Mouse (Mus musculus) cerebellum, adult 8-10 months (tissue): Measurements from ENCODE around the gene Snd1.
A peak's percentile ranks its signal among the peaks of the same experiment; 100 is the strongest.

Source experiments
- DNase-seq: peaks from one replicate; pipeline ENCODE4 v3.0.0; 2022

Snd1 gene

GRCm38 (mm10) chr6:28819509-28820358 is 344.8 kb downstream of the Snd1 start:
- DNase-seq = peak; percentile 17

GRCm38 (mm10) chr6:28822296-28822695 is 347.4 kb downstream of the Snd1 start:
- DNase-seq = no peak

GRCm38 (mm10) chr6:28823375-28823774 is 348.4 kb downstream of the Snd1 start:
- DNase-seq = no peak

GRCm38 (mm10) chr6:28823802-28824201 is 348.9 kb downstream of the Snd1 start:
- peak; percentile 16 for DNase-seq

GRCm38 (mm10) chr6:28825894-28826293 is 351.0 kb downstream of the Snd1 start:
- DNase-seq = peak; percentile 10

- peak; percentile 26 for DNase-seq
These were observed 351.9 kb downstream of the Snd1 start for GRCm38 (mm10) chr6:28826689-28827389.

- DNase-seq = no peak
These were observed 352.6 kb downstream of the Snd1 start for GRCm38 (mm10) chr6:28827565-28827964.

GRCm38 (mm10) chr6:28828593-28828992 is 353.7 kb downstream of the Snd1 start:
- peak; percentile 63 for DNase-seq

GRCm38 (mm10) chr6:28830306-28830705 is 355.4 kb downstream of the Snd1 start:
- DNase-seq = peak; percentile 55

GRCm38 (mm10) chr6:28831011-28831853 is 356.3 kb downstream of the Snd1 start, which contains the start of gene Lrrc4:
Gene Lrrc4 (minus strand): TSS chr6:28831747.
- no peak for DNase-seq

GRCm38 (mm10) chr6:28831854-28832750 is 357.2 kb downstream of the Snd1 start:
- peak; percentile 59 for DNase-seq

GRCm38 (mm10) chr6:28832751-28833291 is 357.9 kb downstream of the Snd1 start:
- DNase-seq = peak; percentile 66

- peak; percentile 76 for DNase-seq
These were observed 358.5 kb downstream of the Snd1 start for GRCm38 (mm10) chr6:28833380-28833822.

- no peak for DNase-seq
These were observed 359.1 kb downstream of the Snd1 start for GRCm38 (mm10) chr6:28834046-28834445.

GRCm38 (mm10) chr6:28836600-28836999 is 361.7 kb downstream of the Snd1 start:
- no peak for DNase-seq

- no peak for DNase-seq
These were observed 366.6 kb downstream of the Snd1 start for GRCm38 (mm10) chr6:28841569-28841968.

GRCm38 (mm10) chr6:28842375-28843276 is 367.7 kb downstream of the Snd1 start:
- DNase-seq = no peak

GRCm38 (mm10) chr6:28845610-28846009 is 370.7 kb downstream of the Snd1 start:
- no peak for DNase-seq

- DNase-seq = no peak
These were observed 372.7 kb downstream of the Snd1 start for GRCm38 (mm10) chr6:28847616-28848015.

- no peak for DNase-seq
These were observed 373.4 kb downstream of the Snd1 start for GRCm38 (mm10) chr6:28848285-28848794.
